Mouse (Mus musculus): Measurements from ENCODE around the gene Ndufaf8.

Gene Ndufaf8

DNA sequence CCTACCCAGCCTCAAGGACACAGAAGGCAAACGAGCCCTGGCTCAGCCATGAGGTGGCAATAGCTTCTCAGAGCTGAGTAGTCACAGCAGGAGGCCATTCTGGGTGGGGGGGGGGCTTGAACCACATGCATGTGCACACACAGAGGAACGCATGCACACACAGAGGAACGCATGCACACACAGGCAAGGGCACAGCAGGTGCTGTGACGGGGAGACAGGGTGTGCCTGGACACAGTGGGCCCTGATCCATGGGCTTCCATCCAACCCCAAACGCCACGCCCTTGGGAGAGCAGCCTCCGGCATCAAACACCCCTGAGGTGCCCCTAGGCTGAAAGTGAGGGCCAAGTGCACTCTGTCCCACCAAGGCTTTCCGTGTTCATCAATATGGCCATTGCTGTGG, 37.5 kb downstream of the Ndufaf8 start:
- DNase-seq (ENCODE audit: low read depth), result no peak

GRCm38 (mm10) chr11:120136796-120137624, 38.3 kb downstream of the Ndufaf8 start:
- no peak for DNase-seq (ENCODE audit: low read depth)

- no peak for DNase-seq (ENCODE audit: low read depth)
Observed at GRCm38 (mm10) chr11:120137625-120138004, 38.9 kb downstream of the Ndufaf8 start.

DNA sequence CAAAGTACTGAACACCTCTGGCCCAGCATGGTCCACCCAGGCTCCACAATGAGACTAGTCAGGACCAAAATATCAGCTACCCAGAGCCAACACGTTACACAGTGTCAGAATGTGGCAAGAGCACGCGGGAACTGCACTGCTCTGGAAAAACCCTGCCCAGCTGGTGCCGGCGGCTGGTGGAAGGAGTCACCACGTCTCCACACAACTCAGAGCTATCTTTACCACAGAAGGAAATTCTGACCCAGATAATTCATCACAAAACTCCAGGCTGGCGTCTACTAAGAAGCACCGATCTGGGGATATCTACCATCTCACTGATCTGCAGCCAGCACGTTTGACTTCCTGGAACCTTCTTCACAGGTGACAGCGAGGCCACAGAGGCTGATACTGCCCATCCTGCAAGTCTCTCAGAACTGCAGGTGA, 40.6 kb downstream of the Ndufaf8 start:
- DNase-seq (ENCODE audit: low read depth), result peak; percentile 60

GRCm38 (mm10) chr11:120140255-120140654, 41.5 kb downstream of the Ndufaf8 start:
- DNase-seq (ENCODE audit: low read depth), result no peak

- peak; percentile 65 for DNase-seq (ENCODE audit: low read depth)
Observed at GRCm38 (mm10) chr11:120142601-120143051, 43.9 kb downstream of the Ndufaf8 start.

GRCm38 (mm10) chr11:120143708-120144497, 45.2 kb downstream of the Ndufaf8 start:
- DNase-seq (ENCODE audit: low read depth), result no peak

- DNase-seq (ENCODE audit: low read depth), result no peak
Observed at GRCm38 (mm10) chr11:120148201-120148855, 49.6 kb downstream of the Ndufaf8 start.

DNA sequence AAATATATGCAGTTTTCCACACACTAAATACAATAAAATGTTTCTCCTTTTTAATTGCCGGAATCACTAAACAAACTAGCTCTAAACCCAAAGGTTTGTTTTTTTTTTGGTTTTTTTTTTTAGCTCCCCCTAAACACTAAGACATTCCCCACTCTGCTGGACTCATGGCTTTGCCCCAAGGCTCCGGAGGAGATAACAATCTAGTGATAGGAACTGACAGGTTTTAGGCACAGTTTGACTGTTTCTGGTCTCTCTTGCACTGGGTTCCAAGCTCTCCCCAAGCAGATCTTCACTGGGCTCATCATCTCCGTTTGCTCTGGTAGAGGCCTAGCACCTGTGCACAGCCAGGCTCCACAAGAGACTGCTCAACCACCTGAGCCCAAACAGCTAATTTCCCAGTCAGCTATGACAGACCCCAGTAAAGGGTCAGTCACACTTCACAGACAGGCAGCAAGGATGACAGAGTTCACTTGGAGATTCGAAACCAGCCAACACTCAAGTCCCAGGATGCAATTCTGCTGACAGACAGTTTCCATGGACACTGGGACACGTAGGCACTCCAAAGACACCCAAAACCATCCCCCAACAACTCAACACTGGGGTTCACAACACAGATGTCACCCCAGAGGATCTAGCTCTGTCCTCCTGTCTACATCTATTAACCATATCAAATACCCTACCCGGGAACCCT, 50.9 kb downstream of the Ndufaf8 start:
- DNase-seq (ENCODE audit: low read depth), result peak; percentile 56
